Mouse (Mus musculus) liver, adult 2 months (tissue): ENCODE results near the gene Lpp. TPM values are rescaled to one million over a fixed set of nuclear protein-coding genes. Genes with fewer than 3 reads are reported as not detected.

Experiments used
- DNase-seq: peaks from one replicate; pipeline ENCODE4 v3.0.0-alpha.2; 2011; ENCODE audit warnings: low read depth, low spot score; ENCODE audit errors: extremely low read depth
- H3K27ac ChIP-seq: fragments of 200-500 bp; replicated peaks from 2 replicates; pipeline ENCODE4 v1.5.1; 2012; ENCODE audit warnings: low read depth, mild to moderate bottlenecking, control low read depth, inconsistent platforms, low read length; ENCODE audit not compliant: insufficient read depth
- H3K27me3 ChIP-seq: fragments of 200-500 bp; 2 replicates; pipeline ENCODE4 v1.6.1; 2012; ENCODE audit warnings: mild to moderate bottlenecking, moderate library complexity, low read length, inconsistent platforms; ENCODE audit not compliant: control insufficient read depth, insufficient read depth
- H3K36me3 ChIP-seq: fragments of 200-500 bp; 2 replicates; pipeline ENCODE4 v1.6.1; 2012; ENCODE audit warnings: low read length, inconsistent platforms; ENCODE audit not compliant: control insufficient read depth, insufficient read depth
- H3K4me1 ChIP-seq: fragments of 200-500 bp; 2 replicates; pipeline ENCODE4 v1.6.1; 2011; ENCODE audit warnings: low read length; ENCODE audit not compliant: control insufficient read depth, insufficient read depth
- H3K4me3 ChIP-seq: fragments of 200-500 bp; 2 replicates; pipeline ENCODE4 v1.5.1; 2011; ENCODE audit warnings: low read depth, mild to moderate bottlenecking, control low read depth, low read length, moderate library complexity; ENCODE audit not compliant: insufficient read depth
- H3K79me2 ChIP-seq: fragments of 200-500 bp; 2 replicates; pipeline ENCODE4 v1.6.1; 2012; ENCODE audit warnings: inconsistent platforms, mild to moderate bottlenecking, low read length, moderate library complexity; ENCODE audit not compliant: control insufficient read depth, insufficient read depth
- H3K9ac ChIP-seq: fragments of 200-500 bp; 2 replicates; pipeline ENCODE4 v1.6.1; 2012; ENCODE audit warnings: low read depth, mild to moderate bottlenecking, control low read depth, inconsistent platforms, low read length
- CTCF ChIP-seq: fragments of 200-500 bp; IDR thresholded peaks from 2 replicates; pipeline ENCODE4 v1.5.1; 2011; ENCODE audit warnings: low read depth, low read length, control low read depth
- POLR2A ChIP-seq: fragments of 200-500 bp; IDR thresholded peaks from 2 replicates; pipeline ENCODE4 v1.6.1; 2011; ENCODE audit warnings: low read length, control low read depth; ENCODE audit not compliant: insufficient read depth; ENCODE audit errors: extremely low read depth
- WGBS: fragments of 180-500 bp; shearing (Covaris S2); methylation state at CpG from one replicate; pipeline ENCODE4 v1.1.7; 2018; 5-methylcytosine and 5-hydroxymethylcytosine counted together
- polyA plus RNA-seq: library from polyadenylated mRNA; depleted of rRNA; stranded (reverse); fragments of >200 nt; gene quantifications from 2 replicates; pipeline ENCODE4 v1.2.3, GENCODE M21; 2012
- total RNA-seq: library from RNA; depleted of rRNA; stranded (reverse); fragments of >200 nt; gene quantifications from 2 replicates; pipeline ENCODE4 v1.2.3, GENCODE M21; 2014

The Lpp gene
- total and polyA plus RNA-seq, 2 experiments, result 7.5 to 23.0 TPM

GRCm38 (mm10) chr16:24492194-24492940 lies 99.1 kb downstream of the Lpp start:
- H3K9ac ChIP-seq, result no peak overlapping the region
- H3K27me3 ChIP-seq, result no peaks in the 10 kb centered on the region
- no peak overlapping the region for H3K27ac ChIP-seq
- H3K36me3 ChIP-seq, result no peaks in the 10 kb centered on the region
- 75% methylated on average over 4 of the region's 4 CpGs for WGBS
- H3K4me1 ChIP-seq, result peaks cover 10% of the 10 kb centered on the region; the same call in 1 of the 2 replicates
- TF ChIP-seq CTCF, result no peak
- no peak for TF ChIP-seq POLR2A
- no peak overlapping the region for H3K4me3 ChIP-seq
- DNase-seq, result peak; percentile 58
- H3K79me2 ChIP-seq, result peaks cover 20% of the 10 kb centered on the region; the same call in 1 of the 2 replicates

GRCm38 (mm10) chr16:24494531-24494930 lies 101.2 kb downstream of the Lpp start:
- Histone ChIP-seq H3K36me3 (no peaks in the 10 kb centered on the region), H3K4me1 (0 out of 2 replicates have a peak, but pooled peaks cover 3% of the 10 kb centered on the region), H3K27me3 (no peaks in the 10 kb centered on the region), H3K27ac (no peak overlapping the region), H3K79me2 (peaks cover 23% of the 10 kb centered on the region; the same call in 1 of the 2 replicates), H3K4me3 (no peak overlapping the region), H3K9ac (no peak overlapping the region)
- 62% methylated on average over 6 of the region's 6 CpGs for WGBS
- DNase-seq, result peak; percentile 37
- TF ChIP-seq POLR2A (no peak), CTCF (no peak)

GRCm38 (mm10) chr16:24495461-24495860 lies 102.2 kb downstream of the Lpp start:
- Histone ChIP-seq H3K9ac (no peak overlapping the region), H3K79me2 (peaks cover 23% of the 10 kb centered on the region; the same call in 1 of the 2 replicates), H3K4me3 (no peak overlapping the region), H3K27ac (no peak overlapping the region), H3K36me3 (no peaks in the 10 kb centered on the region), H3K27me3 (no peaks in the 10 kb centered on the region), H3K4me1 (0 out of 2 replicates have a peak, but pooled peaks cover 3% of the 10 kb centered on the region)
- no peak for DNase-seq
- WGBS, result 90% methylated on average over 4 of the region's 4 CpGs
- TF ChIP-seq CTCF (no peak), POLR2A (no peak)

- no peak overlapping the region for H3K4me3 ChIP-seq
- 0 out of 2 replicates have a peak, but pooled peaks cover 3% of the 10 kb centered on the region for H3K4me1 ChIP-seq
- no peak for DNase-seq
- no peak overlapping the region for H3K9ac ChIP-seq
- no peak overlapping the region for H3K27ac ChIP-seq
- WGBS, result 96% methylated on average over 7 of the region's 7 CpGs
- TF ChIP-seq POLR2A (no peak), CTCF (no peak)
- peaks cover 26% of the 10 kb centered on the region; the same call in 1 of the 2 replicates for H3K79me2 ChIP-seq
- no peaks in the 10 kb centered on the region for H3K36me3 ChIP-seq
- H3K27me3 ChIP-seq, result no peaks in the 10 kb centered on the region
Observed at GRCm38 (mm10) chr16:24496635-24497034, 103.3 kb downstream of the Lpp start.

DNA sequence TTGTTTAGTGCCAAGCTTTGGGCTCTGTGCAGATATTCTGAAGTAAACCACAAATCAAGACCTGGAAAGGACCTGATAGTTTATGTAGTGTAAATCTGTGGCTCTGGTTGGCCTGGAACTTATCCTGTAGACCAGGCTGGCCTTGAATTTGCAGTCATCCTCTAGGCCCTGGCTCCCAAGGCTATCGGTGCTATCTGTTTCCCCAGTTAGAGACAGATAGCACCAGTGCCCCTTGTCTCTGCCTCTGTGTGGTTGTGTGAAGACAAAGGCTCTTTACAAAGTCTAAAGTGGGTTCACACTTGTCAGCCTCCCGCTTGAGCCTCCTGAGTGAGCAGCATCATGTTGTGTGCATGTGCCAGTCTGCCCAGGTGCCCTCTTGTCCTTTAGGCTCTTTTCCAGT lies 104.1 kb downstream of the Lpp start:
- 83% methylated on average over 2 of the region's 2 CpGs for WGBS
- H3K4me3 ChIP-seq, result no peak overlapping the region
- no peak overlapping the region for H3K9ac ChIP-seq
- H3K36me3 ChIP-seq, result no peaks in the 10 kb centered on the region
- H3K79me2 ChIP-seq, result peaks cover 27% of the 10 kb centered on the region; the same call in 1 of the 2 replicates
- H3K4me1 ChIP-seq, result 0 out of 2 replicates have a peak, but pooled peaks cover 3% of the 10 kb centered on the region
- no peak overlapping the region for H3K27ac ChIP-seq
- H3K27me3 ChIP-seq, result no peaks in the 10 kb centered on the region
- peak; percentile 41 for DNase-seq
- TF ChIP-seq POLR2A (no peak), CTCF (no peak)
